Mouse (Mus musculus): ENCODE measurements at regions not wholly inside any gene's neighbourhood (a gene's known extent, or its start where the extent isn't known, plus 50 kb on each side); places are given as distances from the start of the nearest gene placed in this dataset.
A peak's percentile ranks its signal among the peaks of the same experiment; 100 is the strongest.
"Not testable (repeated sequence)": the region's sequence is repeated elsewhere in the genome, so short reads cannot be mapped to it uniquely, and the experiment has no call there.

DNA sequence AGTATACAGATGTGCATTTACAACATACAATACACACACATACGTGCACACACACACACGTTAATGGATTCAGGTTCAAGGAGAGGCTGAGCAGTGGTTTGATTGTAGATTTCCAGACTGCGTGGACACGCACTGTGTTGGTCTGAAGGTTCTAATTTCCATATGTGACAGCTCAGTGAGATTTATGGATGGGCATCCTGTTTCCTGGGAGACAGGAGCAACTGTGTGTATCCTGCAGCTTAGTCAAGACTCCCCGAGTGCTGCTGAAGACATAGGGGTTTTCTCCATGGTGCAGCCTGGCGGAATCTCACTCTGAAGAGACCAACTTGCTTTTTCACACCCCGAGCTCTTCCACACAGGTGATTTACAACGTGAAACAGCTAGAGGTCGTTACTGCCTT is 119.3 kb upstream of the Foxk1 start:
- ATAC-seq (replicated peaks; ENCODE audit: poor library complexity, severe bottlenecking) = no peak

DNA sequence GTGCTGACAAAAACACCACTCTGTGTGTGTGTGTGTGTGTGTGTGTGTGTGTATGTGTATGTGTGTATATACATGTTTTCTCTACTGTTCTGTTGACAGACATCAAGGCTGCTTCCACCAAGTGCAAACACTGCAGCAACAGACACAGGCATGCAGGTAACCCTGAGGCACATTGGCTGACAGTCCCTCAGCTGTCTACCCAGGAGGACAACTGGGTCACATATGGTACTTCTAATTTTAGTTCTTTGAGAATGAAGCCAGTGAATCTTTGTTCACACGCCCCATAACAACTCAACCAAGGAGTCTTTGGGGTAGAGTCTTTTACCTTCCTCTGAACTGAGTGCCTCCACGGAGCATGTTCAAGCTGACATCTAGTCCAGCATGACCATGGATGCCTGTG is 113.3 kb upstream of the Foxk1 start:
- ATAC-seq (replicated peaks; ENCODE audit: poor library complexity, severe bottlenecking) = no peak

DNA sequence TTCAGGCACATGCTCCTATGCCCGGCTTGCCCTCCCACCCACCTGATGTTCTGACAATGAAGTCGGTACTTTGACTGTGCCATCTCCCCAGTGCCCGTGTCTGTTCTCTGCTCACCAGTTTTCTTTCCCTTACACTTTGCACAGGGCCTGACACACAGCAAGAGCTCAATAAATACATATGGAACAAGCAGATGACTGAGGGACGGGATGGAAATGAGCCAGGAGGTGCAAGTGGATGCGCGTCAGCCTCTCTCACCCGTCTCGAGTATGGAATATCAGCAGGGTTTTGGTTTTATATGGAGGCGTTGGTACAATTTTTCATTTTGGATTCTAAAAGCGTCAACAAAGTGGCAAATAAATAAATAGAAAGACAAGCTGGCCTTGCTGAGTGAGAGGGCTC is 109.8 kb upstream of the Foxk1 start:
- ATAC-seq (replicated peaks; ENCODE audit: poor library complexity, severe bottlenecking) = no peak

DNA sequence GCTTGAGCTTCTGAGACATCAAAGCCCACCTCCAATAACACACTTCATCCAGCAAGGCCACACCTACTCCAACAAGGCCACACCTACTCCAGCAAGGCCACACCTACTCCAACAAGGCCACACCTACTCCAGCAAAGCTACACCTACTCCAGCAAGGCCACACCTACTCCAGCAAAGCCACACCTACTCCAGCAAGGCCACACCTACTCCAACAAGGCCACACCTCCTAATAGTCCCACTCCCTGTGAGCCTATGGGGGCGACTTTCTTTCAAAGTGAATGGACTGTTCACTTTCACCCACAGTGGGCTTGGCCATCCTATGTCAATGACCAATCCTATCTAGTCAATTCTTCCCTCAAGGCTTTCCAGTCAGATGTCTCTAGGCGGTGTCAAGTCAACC is 104.9 kb upstream of the Foxk1 start:
- not testable (repeated sequence) for ATAC-seq (replicated peaks; ENCODE audit: poor library complexity, severe bottlenecking)

DNA sequence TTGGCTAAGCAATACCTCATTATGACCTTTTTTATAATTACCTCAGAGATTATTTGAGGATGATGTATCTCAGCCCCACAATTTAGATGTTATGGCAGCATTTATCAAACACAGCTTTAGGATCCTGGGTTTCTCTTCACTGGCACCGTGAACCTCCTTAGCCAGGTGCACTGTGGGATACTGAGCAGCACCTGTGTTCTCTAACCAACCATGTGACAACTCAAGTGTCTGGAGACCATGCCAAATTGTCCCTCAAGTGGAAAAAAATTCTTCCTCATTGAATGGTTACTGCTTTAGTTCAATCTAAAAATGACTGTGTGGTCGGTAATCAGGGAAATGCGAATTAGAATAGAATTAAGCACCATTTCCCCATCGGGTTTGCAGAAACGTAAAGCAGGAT is 101.7 kb upstream of the Foxk1 start:
- no peak for ATAC-seq (replicated peaks; ENCODE audit: poor library complexity, severe bottlenecking)

DNA sequence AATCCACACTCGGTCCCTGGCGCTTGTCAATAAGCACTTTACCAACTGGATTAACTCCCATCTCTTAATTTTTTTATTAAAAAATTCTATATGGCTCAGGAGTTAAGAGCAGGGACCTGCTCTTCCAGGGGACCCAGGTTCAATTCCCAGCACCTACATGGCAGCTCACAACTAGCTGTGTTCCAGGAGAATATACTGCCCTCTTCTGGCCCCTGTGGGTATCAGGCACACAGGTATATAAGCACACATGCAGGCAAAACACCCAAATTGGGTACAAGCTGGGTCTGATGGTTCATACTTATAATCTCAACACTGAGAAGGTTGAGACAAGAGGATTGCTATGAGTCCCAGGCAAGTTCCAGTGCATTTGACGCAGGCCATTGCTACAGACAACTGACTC is 92.8 kb upstream of the Foxk1 start:
- no peak for ATAC-seq (replicated peaks; ENCODE audit: poor library complexity, severe bottlenecking)

DNA sequence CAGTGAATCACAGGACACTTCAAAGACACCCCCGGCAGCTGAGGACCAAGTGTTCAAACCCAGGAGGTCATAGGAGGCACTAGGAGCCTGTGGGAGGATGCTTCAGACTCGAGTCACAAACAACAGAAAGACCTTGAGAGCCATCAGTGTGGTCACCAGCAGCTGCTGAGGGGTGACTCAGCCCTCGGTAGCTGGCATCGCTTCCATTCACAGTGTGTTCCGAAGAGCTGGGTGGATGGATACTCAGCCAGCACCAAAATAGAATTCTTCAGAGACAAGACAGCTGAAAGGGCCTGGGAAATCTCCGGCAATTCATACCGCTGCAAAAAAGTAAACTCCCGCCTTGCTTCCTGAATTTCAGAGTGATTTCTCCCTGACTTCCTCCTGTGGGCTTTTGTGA is 87.4 kb upstream of the Foxk1 start:
- ATAC-seq (replicated peaks; ENCODE audit: poor library complexity, severe bottlenecking) = no peak

DNA sequence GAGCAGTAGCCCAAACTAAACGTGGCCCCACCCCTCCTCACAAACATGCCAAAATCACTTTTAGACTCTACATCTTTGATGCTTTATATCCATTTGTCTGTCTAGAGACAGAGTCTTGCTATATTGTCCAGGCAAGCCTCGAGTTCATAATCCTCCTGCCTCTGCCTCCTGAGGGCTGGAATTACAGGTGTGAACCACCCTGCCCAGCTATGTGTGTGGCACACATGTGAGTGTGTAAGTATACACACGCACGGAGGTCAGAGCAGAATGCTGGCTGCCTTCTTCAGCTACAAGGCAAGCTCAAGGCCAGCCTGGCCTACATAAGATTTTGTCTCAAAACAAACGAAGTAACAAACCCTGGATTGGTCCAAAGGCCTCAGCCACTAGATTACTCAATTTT is 86.8 kb upstream of the Foxk1 start:
- no peak for ATAC-seq (replicated peaks; ENCODE audit: poor library complexity, severe bottlenecking)

DNA sequence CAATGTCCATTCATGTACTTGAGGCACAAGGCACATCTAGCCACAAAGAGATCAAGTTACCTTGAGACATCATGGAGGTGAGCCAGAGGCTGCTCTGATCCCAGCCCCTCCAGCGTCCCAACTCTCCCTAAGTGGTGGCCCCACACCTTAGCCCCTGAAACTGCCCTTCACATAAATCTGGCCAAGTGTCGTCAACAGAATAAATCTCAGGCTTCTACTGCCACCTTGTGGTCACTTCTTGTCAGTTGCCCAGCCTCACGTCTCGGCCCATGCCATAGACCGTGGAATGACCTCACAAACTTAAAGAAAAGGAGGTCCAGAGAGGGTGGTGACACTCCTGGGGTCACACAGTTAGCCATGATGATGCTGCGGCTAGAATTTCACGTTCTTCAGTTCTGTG is 82.0 kb upstream of the Foxk1 start:
- ATAC-seq (replicated peaks; ENCODE audit: poor library complexity, severe bottlenecking) = peak; percentile 89

DNA sequence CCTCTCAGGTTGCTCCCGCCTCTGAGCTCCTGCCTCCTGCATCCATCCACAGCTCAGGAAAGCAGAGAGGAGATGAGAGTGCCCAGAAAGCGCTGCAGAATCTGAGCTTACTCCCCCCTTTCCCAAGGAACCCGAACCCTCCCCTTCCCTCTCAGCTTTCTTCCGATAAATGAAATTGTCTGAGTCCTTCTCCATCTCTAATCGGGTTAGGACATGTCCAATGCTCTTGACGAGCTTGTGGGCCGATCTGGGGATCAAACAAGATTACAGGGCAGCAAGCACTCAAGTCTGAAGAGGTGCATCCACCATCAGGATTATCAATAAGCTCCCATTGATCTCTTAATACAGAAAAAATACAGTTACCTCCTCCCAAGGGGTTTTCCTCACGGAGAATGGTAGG is 80.0 kb upstream of the Foxk1 start:
- no peak for ATAC-seq (replicated peaks; ENCODE audit: poor library complexity, severe bottlenecking)

DNA sequence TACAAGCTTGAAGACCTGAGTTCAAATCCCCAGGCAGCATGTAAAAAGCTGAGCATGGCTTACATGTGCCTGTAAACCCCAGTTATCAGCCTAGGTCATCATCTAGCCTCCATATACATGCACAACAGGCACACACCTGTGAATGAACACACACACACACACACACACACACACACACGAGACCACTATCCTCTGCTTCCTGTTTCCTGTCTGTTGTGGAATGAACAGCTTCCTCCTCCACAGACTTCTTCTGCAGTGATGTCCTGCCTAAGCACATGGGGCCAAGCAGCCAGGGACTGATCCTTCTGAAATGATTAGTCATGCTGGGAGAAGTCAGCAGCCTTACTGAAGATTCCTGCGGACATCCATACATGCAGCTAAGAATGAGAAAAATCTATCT is 76.4 kb upstream of the Foxk1 start:
- peak; percentile 70 for ATAC-seq (replicated peaks; ENCODE audit: poor library complexity, severe bottlenecking)

DNA sequence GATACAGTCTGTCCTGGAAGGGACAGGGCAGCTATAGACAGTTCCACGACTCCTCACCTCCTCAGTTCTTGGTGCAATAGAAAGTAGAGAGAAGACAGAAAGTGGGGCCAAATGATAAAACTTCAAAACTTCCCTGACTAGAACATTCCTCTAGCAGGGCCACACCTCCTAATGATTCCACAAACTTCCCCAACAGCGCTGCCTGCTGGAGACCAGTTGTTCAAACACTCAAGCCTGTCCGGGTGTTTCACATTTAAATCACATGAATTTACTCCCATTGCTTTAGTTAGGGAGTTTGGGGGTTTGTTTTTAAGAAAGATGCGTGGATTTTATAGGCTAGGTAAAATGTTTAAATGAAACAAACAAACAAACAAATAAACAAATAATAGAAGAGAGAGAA is 75.7 kb upstream of the Foxk1 start:
- ATAC-seq (replicated peaks; ENCODE audit: poor library complexity, severe bottlenecking) = no peak

DNA sequence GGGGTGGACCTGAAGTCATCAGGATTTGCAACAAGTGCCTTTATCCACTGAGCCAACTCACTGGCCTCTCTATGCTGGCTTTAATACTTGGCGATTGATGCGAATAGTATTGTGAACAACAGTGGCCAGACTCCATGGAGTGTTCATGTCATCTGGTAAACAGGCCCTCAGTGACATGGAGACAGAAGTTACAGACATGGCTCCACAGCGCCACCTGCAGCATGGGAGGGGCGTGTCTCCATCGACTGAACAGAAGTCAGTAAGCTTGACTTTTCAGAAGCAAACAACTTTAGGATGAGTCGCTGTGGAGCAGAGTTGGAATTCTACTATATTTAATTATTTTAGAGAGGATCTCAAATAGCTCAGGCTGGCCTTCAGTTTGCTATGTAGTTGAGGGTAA is 74.0 kb upstream of the Foxk1 start:
- ATAC-seq (replicated peaks; ENCODE audit: poor library complexity, severe bottlenecking) = peak; percentile 65

DNA sequence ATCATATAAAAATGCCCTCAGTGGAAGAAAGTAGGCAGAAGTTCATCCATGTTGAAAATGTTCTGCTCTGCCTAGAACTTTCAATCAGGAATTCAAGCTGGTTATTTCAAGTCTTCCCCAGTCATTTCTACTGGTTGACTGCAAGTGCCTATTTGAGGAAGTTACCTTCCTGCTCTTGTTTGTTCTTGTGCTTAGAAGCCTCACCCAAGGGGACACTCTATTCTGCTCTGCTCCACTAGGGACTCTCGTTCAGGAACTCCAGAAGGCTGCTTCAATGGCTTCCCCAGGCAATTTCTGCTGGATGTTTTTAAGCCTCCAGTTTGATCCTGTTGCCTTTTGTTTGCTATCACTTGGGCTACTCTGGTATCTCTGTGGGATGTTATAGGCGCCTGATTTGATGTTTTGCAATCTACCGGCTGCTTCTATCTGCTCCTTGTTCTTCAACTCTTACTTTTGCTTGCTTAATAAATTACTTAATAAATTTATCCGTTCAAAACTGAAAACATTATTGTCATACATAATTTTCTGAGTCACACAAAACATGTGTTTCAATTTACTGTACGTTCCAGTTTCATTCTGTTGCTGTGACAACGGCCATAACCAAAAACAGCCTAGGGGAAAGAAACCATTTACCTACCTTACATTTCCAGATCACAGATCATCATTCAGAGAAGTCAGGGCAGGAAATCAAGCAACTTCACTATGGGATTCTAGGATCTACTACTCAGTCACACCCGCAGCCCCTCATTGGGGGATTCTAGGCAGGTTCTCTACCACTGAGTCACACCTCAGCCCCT is 71.4 kb upstream of the Foxk1 start:
- peak; percentile 54 for ATAC-seq (replicated peaks; ENCODE audit: poor library complexity, severe bottlenecking)

DNA sequence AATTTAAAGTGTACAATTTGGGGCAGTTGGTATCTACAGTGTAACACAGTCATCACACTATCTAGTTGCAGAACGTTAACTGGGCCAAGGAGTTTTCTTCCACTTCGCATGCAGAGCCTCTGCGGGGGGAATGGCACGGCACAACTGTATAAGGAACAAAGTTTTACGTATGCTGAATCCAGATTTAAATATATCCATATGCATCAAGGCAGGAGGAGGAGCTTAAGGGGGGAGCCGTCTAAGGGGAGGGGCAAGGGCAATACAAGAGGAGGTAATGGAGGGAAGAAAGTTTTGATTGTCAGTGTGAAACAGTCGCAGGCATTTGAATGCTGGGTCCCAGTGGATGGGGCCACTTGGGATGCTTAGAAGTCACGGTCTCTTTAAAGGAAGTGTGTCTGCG is 68.6 kb upstream of the Foxk1 start:
- ATAC-seq (replicated peaks; ENCODE audit: poor library complexity, severe bottlenecking) = no peak

DNA sequence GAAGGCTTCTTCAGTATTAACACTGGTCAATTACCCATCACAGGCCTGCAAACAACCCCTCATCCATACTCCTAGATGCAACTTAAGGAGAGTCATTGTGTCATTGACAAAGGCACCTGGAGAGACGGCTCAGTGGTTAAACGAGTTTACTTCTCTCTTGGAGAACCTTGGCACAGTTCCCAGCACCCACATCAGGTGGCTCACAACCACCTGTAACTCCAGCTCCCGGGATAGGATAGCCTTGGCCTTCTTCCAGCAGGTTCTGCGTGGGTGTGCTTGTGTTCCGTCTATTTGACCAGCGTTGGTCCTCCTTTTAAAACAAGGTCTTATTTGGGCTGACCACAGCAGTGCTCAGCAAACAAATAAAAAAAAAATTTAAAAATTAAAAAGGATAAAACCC is 63.9 kb upstream of the Foxk1 start:
- no peak for ATAC-seq (replicated peaks; ENCODE audit: poor library complexity, severe bottlenecking)

DNA sequence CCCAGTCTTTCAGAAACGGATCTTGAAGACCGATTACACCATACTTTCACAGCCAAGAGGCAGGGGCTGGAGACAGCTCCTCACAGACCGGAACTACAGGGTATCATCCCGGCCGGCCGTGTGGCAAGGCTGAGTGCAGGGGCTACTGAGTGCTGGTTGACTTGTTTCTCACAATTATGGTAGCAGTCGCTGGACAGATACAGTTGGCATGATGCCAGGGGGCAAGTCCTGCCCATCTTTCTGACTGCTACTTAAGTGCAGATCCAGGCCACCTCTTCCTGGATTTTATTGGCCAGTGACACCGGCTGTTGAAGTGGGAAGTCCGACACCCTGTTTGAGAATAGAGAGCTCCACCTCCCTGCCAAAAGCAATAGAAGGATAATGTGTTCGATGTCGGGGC is 63.2 kb upstream of the Foxk1 start:
- ATAC-seq (replicated peaks; ENCODE audit: poor library complexity, severe bottlenecking) = no peak

DNA sequence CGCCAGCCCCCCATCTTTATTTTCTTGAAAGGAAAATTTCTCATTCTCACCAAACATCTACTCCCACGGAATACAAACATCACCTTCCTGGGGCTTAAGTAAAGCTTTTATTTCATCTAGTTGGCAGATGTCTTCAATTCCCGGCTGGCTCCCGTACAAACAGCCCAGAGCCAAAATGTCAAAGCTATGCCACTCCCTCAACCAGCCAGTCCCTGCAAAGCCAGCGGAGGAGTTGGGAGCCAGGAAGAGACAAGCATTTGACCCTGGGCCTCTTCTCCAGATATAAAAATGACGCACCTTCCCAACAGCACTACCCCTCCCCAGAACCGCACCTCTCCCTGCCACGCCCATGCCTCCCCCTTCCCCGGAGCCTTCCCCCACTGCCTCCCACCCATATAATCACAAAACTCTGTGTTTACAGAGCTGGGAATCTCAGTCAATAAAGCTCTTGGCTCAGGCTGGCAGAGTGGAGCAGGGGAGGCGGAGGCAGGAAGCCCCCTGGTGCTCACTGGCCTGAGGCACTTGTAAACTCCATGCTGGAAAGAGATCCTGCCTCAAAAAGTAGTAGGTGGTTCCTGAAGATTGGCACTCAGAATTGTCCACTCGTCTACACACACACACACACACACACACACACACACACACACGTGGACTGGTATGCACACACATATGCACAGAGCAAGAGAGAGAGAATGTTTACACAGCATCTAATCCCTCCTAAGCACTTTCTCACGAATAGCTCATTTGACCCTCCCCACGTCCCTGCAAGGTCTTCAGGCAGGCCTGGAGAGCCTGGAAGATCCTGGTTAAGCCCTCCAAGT is 60.9 kb upstream of the Foxk1 start:
- ATAC-seq (replicated peaks; ENCODE audit: poor library complexity, severe bottlenecking) = no peak

DNA sequence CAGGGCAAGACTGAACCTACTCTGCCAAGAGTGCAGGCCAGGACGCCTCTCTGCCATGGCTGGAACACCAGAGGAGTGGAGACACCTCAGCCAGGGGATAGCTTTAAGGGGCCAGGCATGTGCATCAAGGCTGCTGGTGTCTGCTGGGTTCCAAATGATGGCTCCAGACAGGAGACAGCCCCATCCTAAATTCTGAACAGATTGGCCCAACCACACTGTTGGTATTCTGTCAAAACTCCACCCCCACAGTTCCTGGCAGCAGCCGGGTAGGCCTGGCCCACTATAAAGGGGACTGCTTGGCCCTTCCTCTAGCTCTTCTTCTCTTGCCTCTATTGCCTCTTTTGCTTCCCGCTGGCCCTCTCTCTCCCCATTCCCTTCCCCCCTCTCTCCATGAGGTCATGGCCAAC is 60.3 kb upstream of the Foxk1 start:
- ATAC-seq (replicated peaks; ENCODE audit: poor library complexity, severe bottlenecking) = no peak

DNA sequence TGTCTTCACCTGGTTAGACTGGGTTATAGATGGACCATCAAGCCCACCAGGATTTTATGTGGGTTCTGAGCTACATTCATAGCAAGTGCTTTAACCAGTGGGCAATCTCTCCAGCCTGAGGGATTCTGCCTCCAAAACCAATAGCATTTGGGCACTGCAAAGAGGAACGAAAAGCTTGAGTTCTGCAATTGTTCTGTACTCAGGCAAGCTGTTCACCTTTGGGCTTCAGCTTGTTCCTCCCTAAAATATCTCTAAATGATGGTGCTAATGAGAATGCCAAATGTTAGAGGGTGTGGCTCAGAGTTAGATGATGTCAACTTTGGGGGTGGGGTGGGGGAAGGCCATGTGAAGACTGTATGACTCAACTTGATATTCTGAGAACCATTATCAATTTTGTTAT is 54.8 kb upstream of the Foxk1 start:
- ATAC-seq (replicated peaks; ENCODE audit: poor library complexity, severe bottlenecking) = no peak

DNA sequence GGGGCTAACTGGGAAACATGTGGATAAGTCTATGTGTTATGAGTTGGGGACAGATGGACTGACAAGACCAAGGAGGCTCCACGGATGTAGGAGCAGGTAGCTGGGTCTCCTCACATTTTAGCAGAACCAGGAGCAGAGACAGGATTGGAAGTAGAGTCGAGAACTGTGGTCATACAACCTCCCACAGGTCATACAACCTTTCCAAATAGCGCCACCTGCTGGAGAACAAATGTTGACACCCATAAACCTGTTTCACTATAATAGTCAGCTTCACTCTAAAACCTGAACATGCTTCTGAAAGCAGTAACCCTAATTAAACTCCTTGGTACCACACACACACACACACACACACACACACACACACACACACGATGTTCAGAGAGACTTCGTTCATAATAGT is 50.7 kb upstream of the Foxk1 start:
- 0 out of 2 replicates have a peak, but pooled peaks have one; percentile 44 for ATAC-seq (replicated peaks; ENCODE audit: poor library complexity, severe bottlenecking)
